Mouse (Mus musculus): ENCODE results near the gene Timd2.
"Not testable (repeated sequence)": the region's sequence is repeated elsewhere in the genome, so short reads cannot be mapped to it uniquely, and the experiment has no call there.

GRCm38 (mm10) chr11:46649655-46650054 lies 57.2 kb downstream of the Timd2 start:
- TF ChIP-seq CTCF (IDR thresholded peaks at IDR 0.05; ENCODE audit: low read depth, low read length); GATA2 (IDR thresholded peaks at IDR 0.05; ENCODE audit: borderline replicate concordance, low read depth, low read length): not testable (repeated sequence)
